In genomic region chr15:15392300-15393022, GRCm38 (mm10) we compare ENCODE assay signal across 21 mouse cellular contexts.
"Had no signal": no experiment of that assay in that cellular context is flagged by ENCODE, and none has a peak within 500 bp of the region (broad histone marks: within the 10 kb centered on the region; RNA-seq: fewer than 3 reads in every experiment).

No protein-coding gene starts in this region.

- ATAC-seq: intestine, postnatal 0 days; liver, embryonic 12.5 days; lung, postnatal 0 days; midbrain, embryonic 15.5 days had no signal

- H3K36me3 ChIP-seq: limb, embryonic 12.5 days; liver, embryonic 12.5 days; liver, embryonic 15.5 days; midbrain, embryonic 12.5 days; midbrain, embryonic 15.5 days; neural tube, embryonic 12.5 days; neural tube, embryonic 15.5 days had no signal

- H3K4me2 ChIP-seq: limb, embryonic 12.5 days; liver, embryonic 12.5 days; liver, embryonic 15.5 days; midbrain, embryonic 12.5 days; midbrain, embryonic 15.5 days; neural tube, embryonic 12.5 days; neural tube, embryonic 15.5 days had no signal

- H3K27ac ChIP-seq: left cerebral cortex, adult 2 months; limb, embryonic 12.5 days; liver, embryonic 12.5 days; liver, embryonic 15.5 days; macrophage; midbrain, embryonic 12.5 days; midbrain, embryonic 15.5 days; neural tube, embryonic 12.5 days; neural tube, embryonic 15.5 days; stomach, postnatal 0 days had no signal

- H3K9me3 ChIP-seq: limb, embryonic 12.5 days; liver, embryonic 12.5 days; liver, embryonic 15.5 days; midbrain, embryonic 12.5 days; midbrain, embryonic 15.5 days; neural tube, embryonic 12.5 days; neural tube, embryonic 15.5 days had no signal

- H3K9ac ChIP-seq: limb, embryonic 12.5 days; liver, embryonic 12.5 days; liver, embryonic 15.5 days; midbrain, embryonic 12.5 days; midbrain, embryonic 15.5 days; neural tube, embryonic 12.5 days; neural tube, embryonic 15.5 days had no signal

- H3K27me3 ChIP-seq: limb, embryonic 12.5 days; liver, embryonic 12.5 days; liver, embryonic 15.5 days; midbrain, embryonic 12.5 days; midbrain, embryonic 15.5 days; neural tube, embryonic 12.5 days; neural tube, embryonic 15.5 days had no signal

- DNase-seq: layer of hippocampus, postnatal 36 days; liver; lung, adult 18-20 months; right cerebral cortex, adult 18-20 months; right cerebral cortex, postnatal 14 days; right cerebral cortex, postnatal 4 days; thymus, adult 2 months; thymus, postnatal 14 days; thymus, postnatal 4 days had no signal

- H3K4me1 ChIP-seq: limb, embryonic 12.5 days; liver, embryonic 12.5 days; liver, embryonic 15.5 days; midbrain, embryonic 12.5 days; midbrain, embryonic 15.5 days; neural tube, embryonic 12.5 days; neural tube, embryonic 15.5 days had no signal

- H3K4me3 ChIP-seq: left cerebral cortex, adult 2 months; limb, embryonic 12.5 days; liver, embryonic 12.5 days; liver, embryonic 15.5 days; midbrain, embryonic 12.5 days; midbrain, embryonic 15.5 days; neural tube, embryonic 12.5 days; neural tube, embryonic 15.5 days had no signal
